Mouse (Mus musculus) left cerebral cortex, adult 11 months (tissue): ENCODE measurements at regions not wholly inside any gene's neighbourhood (a gene's known extent, or its start where the extent isn't known, plus 50 kb on each side); places are given as distances from the start of the nearest gene placed in this dataset.
"Not testable (repeated sequence)": the region's sequence is repeated elsewhere in the genome, so short reads cannot be mapped to it uniquely, and the experiment has no call there.

Source experiments
- DNase-seq: peaks from one replicate; pipeline ENCODE4 v3.0.0; 2022; ENCODE audit warnings: low spot score

DNA sequence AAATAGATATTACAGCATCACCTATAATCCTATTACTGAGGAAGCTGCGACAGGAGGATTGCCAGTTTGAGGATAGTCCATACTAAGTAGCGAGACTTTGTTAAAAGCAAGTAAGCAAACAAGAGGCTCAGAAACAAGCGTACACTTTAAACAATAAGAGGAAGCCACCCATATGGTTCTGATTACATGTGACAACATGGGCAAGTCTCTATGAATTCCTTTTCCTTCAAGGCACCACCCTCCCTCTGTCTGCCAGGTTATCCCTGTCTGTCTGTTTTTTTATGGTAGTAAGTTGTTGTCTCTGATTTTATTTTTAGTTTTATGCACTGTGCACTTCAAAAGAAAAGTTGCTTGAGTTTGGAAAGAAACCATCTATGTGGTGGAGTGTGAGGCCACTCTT lies 76.8 kb upstream of the Tars start:
- no peak for DNase-seq

GRCm38 (mm10) chr15:11463341-11463740 lies 63.9 kb upstream of the Tars start:
- no peak for DNase-seq

- not testable (repeated sequence) for DNase-seq
These were observed 62.1 kb upstream of the Tars start for GRCm38 (mm10) chr15:11461575-11461974.

GRCm38 (mm10) chr15:11459306-11459705 lies 59.8 kb upstream of the Tars start:
- no peak for DNase-seq

DNA sequence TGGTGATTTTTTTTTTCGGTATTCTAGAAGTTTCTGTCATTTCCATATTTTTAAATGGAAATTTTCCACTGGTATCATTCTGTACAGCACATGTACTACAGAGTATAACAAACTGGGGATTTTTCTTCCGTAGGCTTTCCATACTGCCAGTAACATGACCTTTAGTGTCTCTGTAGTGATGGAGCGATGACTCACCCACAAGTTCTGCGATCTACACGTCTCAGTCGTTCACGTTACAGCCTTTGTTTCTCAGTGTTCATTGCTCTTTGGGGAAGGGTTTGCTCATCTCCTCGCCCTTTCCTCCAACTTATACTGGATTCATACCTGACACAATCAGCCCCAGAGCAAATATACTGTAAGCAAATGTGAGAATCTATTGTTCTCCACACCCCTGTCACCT lies 57.8 kb upstream of the Tars start:
- DNase-seq = no peak

- no peak for DNase-seq
These were observed 56.5 kb upstream of the Tars start for GRCm38 (mm10) chr15:11455982-11456381.

DNA sequence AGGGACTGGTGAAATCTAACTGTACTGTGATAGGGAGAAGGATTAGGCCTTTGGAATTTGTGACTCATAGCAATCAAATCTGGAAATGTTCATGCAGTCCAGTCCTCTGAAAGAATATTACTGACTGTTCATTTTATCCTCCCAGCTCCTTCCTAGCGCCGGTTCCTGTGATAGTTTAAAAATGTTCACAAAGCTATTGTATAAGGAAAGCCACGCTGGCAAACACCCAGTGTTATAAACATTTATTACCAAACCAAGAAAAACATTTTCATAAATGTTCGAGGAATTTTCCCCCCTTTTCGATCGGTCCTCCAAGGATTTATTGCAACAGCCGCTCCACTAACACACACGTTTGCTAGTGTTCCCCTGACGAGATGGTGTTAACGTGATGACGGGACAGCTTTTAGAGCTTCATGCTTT lies 55.9 kb upstream of the Tars start:
- DNase-seq = no peak

GRCm38 (mm10) chr15:11453997-11454396 lies 54.5 kb upstream of the Tars start:
- DNase-seq = no peak

DNA sequence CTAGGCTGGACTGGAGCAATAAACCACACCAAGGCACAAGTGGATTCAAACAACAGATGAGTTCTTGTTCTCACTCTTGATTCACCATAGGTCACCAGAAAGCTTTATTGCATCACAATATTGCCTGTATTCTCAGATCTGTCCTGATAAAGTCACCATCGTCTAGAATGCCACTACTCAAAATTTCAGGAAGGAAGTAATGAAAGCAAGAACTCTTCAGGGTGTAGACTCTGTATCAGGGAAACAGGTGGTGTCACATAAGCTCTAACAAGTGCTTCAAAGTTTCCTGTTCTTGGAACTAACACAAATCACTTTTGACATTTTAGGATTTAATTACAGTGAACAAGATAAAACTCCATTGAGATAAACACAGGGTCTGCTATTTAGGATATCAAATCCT lies 52.2 kb upstream of the Tars start:
- DNase-seq = no peak
